Mouse (Mus musculus) hindbrain, embryonic 11.5 days (tissue): ENCODE data around the gene Frem1. TPM values are rescaled to one million over a fixed set of nuclear protein-coding genes. Genes with fewer than 3 reads are reported as not detected.

ENCODE experiments used
- ATAC-seq: fragments of 200-750 bp; cut with Nextera tagmentation; 2 replicates; pipeline ENCODE4 v1.8.0; 2017; ENCODE audit warnings: mild to moderate bottlenecking, moderate TSS enrichment, moderate library complexity; ENCODE audit not compliant: low FRiP score
- DNase-seq: peaks from one replicate; pipeline ENCODE4 v3.0.0-alpha.2; 2015; ENCODE audit warnings: low spot score
- H3K27ac ChIP-seq: fragments of 300-500 bp; sonication (generic); 2 replicates; pipeline ENCODE4 v1.5.1; 2014; ENCODE audit warnings: mild to moderate bottlenecking, low read depth, low read length
- H3K27me3 ChIP-seq: fragments of 300-500 bp; sonication (generic); 2 replicates; pipeline ENCODE4 v1.6.1; 2014; ENCODE audit warnings: mild to moderate bottlenecking, low read length, moderate library complexity, mixed read lengths; ENCODE audit not compliant: control insufficient read depth, insufficient read depth
- H3K36me3 ChIP-seq: fragments of 300-500 bp; sonication (generic); 2 replicates; pipeline ENCODE4 v1.6.1; 2014; ENCODE audit warnings: mild to moderate bottlenecking, low read length, moderate library complexity, mixed read lengths; ENCODE audit not compliant: control insufficient read depth, insufficient read depth
- H3K4me1 ChIP-seq: fragments of 300-500 bp; sonication (generic); replicated peaks from 2 replicates; pipeline ENCODE4 v1.6.1; 2014; ENCODE audit warnings: low read length, mixed read lengths; ENCODE audit not compliant: control insufficient read depth, insufficient read depth
- H3K4me2 ChIP-seq: fragments of 300-500 bp; sonication (generic); replicated peaks from 2 replicates; pipeline ENCODE4 v1.6.1; 2014; ENCODE audit warnings: mild to moderate bottlenecking, low read depth, low read length
- H3K4me3 ChIP-seq: fragments of 300-500 bp; sonication (generic); 2 replicates; pipeline ENCODE4 v1.5.1; 2014; ENCODE audit warnings: low read depth, low read length
- H3K9ac ChIP-seq: fragments of 300-500 bp; sonication (generic); 2 replicates; pipeline ENCODE4 v1.6.1; 2014; ENCODE audit warnings: low read depth, low read length
- H3K9me3 ChIP-seq: fragments of 300-500 bp; sonication (generic); 2 replicates; pipeline ENCODE4 v1.6.1; 2016; ENCODE audit warnings: low read length; ENCODE audit not compliant: control insufficient read depth
- WGBS: fragments of 180-500 bp; shearing (Covaris S2); extraction: QIAGEN DNeasy Blood & Tissue Kit; methylation state at CpG from one replicate; pipeline ENCODE4 v1.1.7; 2014; 5-methylcytosine and 5-hydroxymethylcytosine counted together
- polyA plus RNA-seq: library from polyadenylated mRNA; unstranded; fragments of >200 nt; fragmentation: Nextera tagmentation; extraction: Ambion mirVana; gene quantifications from 2 replicates; pipeline ENCODE4 v1.2.1, GENCODE M21; 2014

Frem1 gene
- polyA plus RNA-seq, 1 experiment from 2014 or later = 6.4 TPM

GRCm38 (mm10) chr4:83058182-83058581, 6.0 kb upstream of the Frem1 start:
- H3K36me3 ChIP-seq = no peaks in the 10 kb centered on the region
- no peak overlapping the region for H3K4me2 ChIP-seq
- DNase-seq (no peak), ATAC-seq (peak; percentile 51)
- H3K9me3 ChIP-seq = no peaks in the 10 kb centered on the region
- no peaks in the 10 kb centered on the region for H3K4me1 ChIP-seq
- H3K27ac ChIP-seq = peak overlapping the region; percentile 51; the same call in 1 of the 2 replicates
- no peaks in the 10 kb centered on the region for H3K27me3 ChIP-seq
- WGBS = 43% methylated on average over 2 of the region's 2 CpGs
- H3K4me3 ChIP-seq = no peak overlapping the region
- no peak overlapping the region for H3K9ac ChIP-seq

DNA sequence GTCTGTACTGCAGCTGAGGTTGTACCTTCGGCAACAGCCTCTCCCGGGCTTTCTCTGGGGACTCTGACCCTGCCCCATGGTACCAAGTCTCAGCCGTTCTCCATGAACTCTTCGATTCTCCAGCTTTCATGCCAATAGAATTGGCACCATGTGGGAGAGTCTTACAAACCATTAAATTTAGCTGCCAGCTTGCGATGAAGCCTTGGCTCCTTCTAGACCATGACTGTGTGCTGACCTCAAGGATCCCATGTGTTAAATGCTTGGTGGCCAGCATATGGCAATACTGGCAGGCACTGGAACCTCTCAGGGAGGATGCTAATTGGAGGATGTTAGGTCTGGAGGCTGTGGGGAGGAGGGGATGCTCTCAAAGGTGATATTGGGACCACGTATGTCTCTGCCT, 4.4 kb upstream of the Frem1 start:
- ATAC-seq (no peak), DNase-seq (no peak)
- Histone ChIP-seq H3K9ac (no peak overlapping the region), H3K4me1 (no peaks in the 10 kb centered on the region), H3K9me3 (no peaks in the 10 kb centered on the region), H3K4me3 (no peak overlapping the region), H3K27ac (no peak overlapping the region), H3K27me3 (no peaks in the 10 kb centered on the region), H3K36me3 (no peaks in the 10 kb centered on the region), H3K4me2 (no peak overlapping the region)
- WGBS = 94% methylated on average over 6 of the region's 6 CpGs

DNA sequence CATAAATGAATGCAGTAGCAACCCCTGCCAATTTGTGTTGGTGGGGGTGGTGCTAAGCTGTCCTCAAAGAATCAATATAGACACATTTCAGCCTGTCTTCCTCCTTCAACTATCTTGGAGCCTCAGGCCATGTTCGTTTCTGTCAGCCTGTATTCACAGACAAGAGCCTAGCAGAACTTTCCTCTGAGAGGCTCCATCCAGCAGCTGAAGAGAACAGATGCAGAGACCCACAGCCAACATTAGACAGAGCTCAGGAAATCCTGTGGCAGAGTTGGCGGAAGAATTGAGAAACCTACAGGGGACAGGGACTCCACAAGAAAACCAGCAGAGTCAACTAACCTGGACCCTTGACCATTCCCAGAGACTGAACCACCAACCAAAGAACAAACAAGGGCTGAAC, 3.3 kb upstream of the Frem1 start:
- 0 out of 2 replicates have a peak, but pooled peaks cover under 1% of the 10 kb centered on the region for H3K4me1 ChIP-seq
- DNase-seq = no peak
- H3K4me3 ChIP-seq = no peak overlapping the region
- H3K27ac ChIP-seq = no peak overlapping the region
- H3K36me3 ChIP-seq = no peaks in the 10 kb centered on the region
- WGBS = 67% methylated on average over 2 of the region's 2 CpGs
- H3K4me2 ChIP-seq = no peak overlapping the region
- ATAC-seq = no peak
- H3K27me3 ChIP-seq = no peaks in the 10 kb centered on the region
- no peaks in the 10 kb centered on the region for H3K9me3 ChIP-seq
- no peak overlapping the region for H3K9ac ChIP-seq

- 93% methylated on average over 8 of the region's 8 CpGs for WGBS
- Histone ChIP-seq H3K9ac (no peak overlapping the region), H3K9me3 (no peaks in the 10 kb centered on the region), H3K4me1 (peaks cover 6% of the 10 kb centered on the region; the same call in 1 of the 2 replicates), H3K36me3 (no peaks in the 10 kb centered on the region), H3K4me2 (no peak overlapping the region), H3K27me3 (no peaks in the 10 kb centered on the region), H3K4me3 (no peak overlapping the region), H3K27ac (no peak overlapping the region)
- ATAC-seq (no peak), DNase-seq (no peak)
These were observed 1.1 kb upstream of the Frem1 start for GRCm38 (mm10) chr4:83053206-83053605.

DNA sequence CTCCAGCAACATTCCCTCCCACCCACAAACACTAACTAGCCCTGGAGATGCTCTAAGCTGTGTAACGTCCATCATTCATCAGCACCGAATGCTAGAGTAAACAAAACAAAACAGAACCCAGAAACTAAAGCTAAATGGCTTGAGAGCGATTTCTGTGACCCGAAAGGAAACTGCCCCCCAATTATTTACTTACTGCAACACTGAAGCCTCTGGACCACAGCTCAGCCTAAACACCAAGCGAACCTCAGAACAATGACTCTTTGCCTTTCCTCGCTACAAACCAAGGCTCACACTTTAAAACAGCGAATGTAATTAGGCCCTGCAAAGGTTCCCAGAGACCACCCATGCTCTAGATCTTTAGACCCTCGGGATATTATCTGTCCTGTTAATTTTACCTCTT, 963 bp downstream of the Frem1 start:
- Histone ChIP-seq H3K4me1 (peaks cover 10% of the 10 kb centered on the region), H3K27ac (no peak overlapping the region), H3K4me2 (peak overlapping the region; percentile 47), H3K27me3 (no peaks in the 10 kb centered on the region), H3K9ac (no peak overlapping the region; the same call in 1 of the 2 replicates), H3K36me3 (no peaks in the 10 kb centered on the region), H3K4me3 (peak overlapping the region; percentile 30), H3K9me3 (no peaks in the 10 kb centered on the region)
- DNase-seq (peak; percentile 33), ATAC-seq (no peak)
- 9% methylated on average over 8 of the region's 8 CpGs for WGBS

DNA sequence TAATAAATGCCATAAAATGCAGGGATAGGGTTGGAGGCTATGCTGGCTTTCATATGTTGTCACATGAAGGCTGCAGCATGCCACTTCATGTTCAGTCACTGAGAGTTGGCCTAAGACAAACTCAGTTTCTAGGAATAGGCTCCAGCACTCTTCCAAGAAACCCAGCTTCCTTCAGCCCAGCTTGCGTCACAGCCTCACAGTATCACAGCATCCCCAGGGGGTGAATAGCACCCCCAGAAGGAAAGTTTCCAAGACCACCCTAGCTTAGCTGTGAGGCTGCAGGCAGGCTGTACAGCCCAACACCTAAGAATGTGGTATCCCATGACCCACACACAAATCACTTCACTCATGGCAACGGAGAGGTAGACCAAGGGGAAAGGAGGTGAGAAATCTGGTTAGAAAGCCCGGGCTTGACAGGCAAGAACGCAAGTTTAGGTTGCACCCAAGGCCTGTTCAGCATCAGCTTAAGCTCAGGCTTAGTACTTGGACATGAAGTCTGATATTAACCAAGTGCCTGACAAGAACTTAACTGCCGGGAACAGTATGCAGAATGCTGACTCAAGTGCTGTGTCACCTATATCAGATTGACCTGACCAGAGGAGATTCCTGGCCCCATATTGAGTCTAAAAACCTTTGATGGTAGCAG, 1.9 kb downstream of the Frem1 start:
- Histone ChIP-seq H3K4me3 (peak overlapping the region; percentile 30; the same call in 1 of the 2 replicates), H3K4me2 (peak overlapping the region; percentile 4; the same call in 1 of the 2 replicates), H3K4me1 (peaks cover 10% of the 10 kb centered on the region), H3K36me3 (no peaks in the 10 kb centered on the region), H3K27ac (no peak overlapping the region), H3K9ac (no peak overlapping the region), H3K27me3 (no peaks in the 10 kb centered on the region), H3K9me3 (no peaks in the 10 kb centered on the region)
- DNase-seq (no peak), ATAC-seq (no peak)
- 64% methylated on average over 5 of the region's 5 CpGs for WGBS

DNA sequence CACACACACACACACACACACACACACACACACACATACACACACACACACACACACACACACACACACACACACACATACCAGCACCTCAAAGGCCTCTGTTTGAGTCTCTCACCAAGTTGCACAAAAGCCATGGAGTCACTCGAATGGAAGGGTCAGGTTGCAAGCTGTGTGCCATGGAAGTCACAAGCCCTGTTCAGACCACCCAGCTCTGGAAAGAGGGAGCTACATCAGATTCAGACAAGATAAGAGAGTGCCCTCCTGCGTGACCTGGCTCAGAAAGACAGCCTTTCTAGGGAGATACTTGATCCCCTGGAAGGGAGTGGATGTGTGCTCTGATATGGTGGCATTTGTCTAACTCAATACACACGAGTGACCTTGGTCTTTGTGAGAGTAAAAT, 2.9 kb downstream of the Frem1 start:
- no peak for DNase-seq

DNA sequence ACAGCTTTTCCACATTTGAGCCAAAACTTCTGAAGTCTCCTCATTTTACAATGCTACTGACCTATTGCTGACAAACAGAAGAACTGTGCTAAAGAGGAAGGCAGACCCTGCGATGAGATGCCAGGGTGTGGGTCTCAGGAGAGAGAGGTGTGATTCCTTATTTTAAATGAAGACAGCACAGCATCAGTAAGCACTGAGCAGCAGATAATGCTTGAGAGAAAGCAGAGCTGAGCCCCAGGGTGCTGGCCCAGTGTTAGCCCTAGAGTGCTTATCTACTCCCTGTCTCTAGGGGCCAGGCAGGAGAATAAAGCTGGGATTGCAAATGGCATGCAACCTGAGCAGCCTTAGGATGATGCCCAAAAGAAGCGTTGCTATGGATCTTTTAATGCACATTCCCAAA, 3.6 kb downstream of the Frem1 start:
- no peak overlapping the region for H3K27ac ChIP-seq
- H3K9me3 ChIP-seq = no peaks in the 10 kb centered on the region
- no peaks in the 10 kb centered on the region for H3K27me3 ChIP-seq
- DNase-seq (no peak), ATAC-seq (no peak)
- no peak overlapping the region for H3K9ac ChIP-seq
- H3K4me1 ChIP-seq = peaks cover 10% of the 10 kb centered on the region
- H3K4me2 ChIP-seq = no peak overlapping the region
- WGBS = 39% methylated on average over 2 of the region's 2 CpGs
- no peak overlapping the region for H3K4me3 ChIP-seq
- H3K36me3 ChIP-seq = no peaks in the 10 kb centered on the region

More for the DNA sequence above, 2.9 kb downstream of the Frem1 start:
- Histone ChIP-seq H3K4me1 (peaks cover 10% of the 10 kb centered on the region), H3K4me2 (no peak overlapping the region), H3K4me3 (no peak overlapping the region), H3K27me3 (no peaks in the 10 kb centered on the region), H3K9ac (no peak overlapping the region), H3K36me3 (no peaks in the 10 kb centered on the region), H3K9me3 (no peaks in the 10 kb centered on the region), H3K27ac (no peak overlapping the region)
- ATAC-seq = no peak
- whole genome bisulfite sequencing = 16% methylated on average over 3 of the region's 3 CpGs

DNA sequence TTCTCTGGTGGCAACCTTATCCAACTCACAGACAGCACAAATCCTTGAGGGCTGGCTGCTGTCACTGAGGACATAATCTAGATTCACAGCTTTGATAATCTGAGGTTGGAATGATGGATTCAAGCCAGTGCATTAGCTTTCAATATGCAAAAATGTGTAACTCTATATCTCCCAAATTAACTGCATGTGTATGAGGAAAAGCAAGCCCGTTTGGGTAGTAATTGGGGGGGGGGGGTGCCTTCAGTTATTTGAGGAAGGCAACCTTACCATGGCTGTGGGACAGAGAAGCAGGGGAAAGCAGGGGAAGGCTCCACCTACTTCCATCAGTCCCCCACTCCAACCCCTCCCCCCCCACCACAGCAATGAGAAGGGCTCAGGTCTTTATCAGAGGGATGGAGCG, 5.3 kb downstream of the Frem1 start:
- Histone ChIP-seq H3K27me3 (no peaks in the 10 kb centered on the region), H3K9ac (no peak overlapping the region), H3K4me3 (no peak overlapping the region), H3K9me3 (no peaks in the 10 kb centered on the region), H3K4me2 (no peak overlapping the region), H3K36me3 (no peaks in the 10 kb centered on the region), H3K4me1 (peaks cover 10% of the 10 kb centered on the region), H3K27ac (no peak overlapping the region)
- no peak for ATAC-seq
- 58% methylated on average over 2 of the region's 2 CpGs for WGBS
- DNase-seq = no peak
